Mouse (Mus musculus) myocyte (in vitro differentiated cells): ENCODE data around the gene Fau. TPM values are rescaled to one million over a fixed set of nuclear protein-coding genes. Genes with fewer than 3 reads are reported as not detected.

ENCODE experiments used
- H3K27me3 ChIP-seq: one replicate; pipeline ENCODE4 v1.6.1; 2011; ENCODE audit not compliant: control insufficient read depth, insufficient read depth, insufficient read length
- H3K36me3 ChIP-seq: one replicate; pipeline ENCODE4 v1.6.1; 2011; ENCODE audit not compliant: control insufficient read depth, insufficient read depth
- H3K4me2 ChIP-seq: one replicate; pipeline ENCODE4 v1.6.1; 2011; ENCODE audit warnings: low read depth, control low read depth
- H3K4me3 ChIP-seq: one replicate; pipeline ENCODE4 v1.5.1; 2011; ENCODE audit warnings: mild to moderate bottlenecking, control low read depth, moderate library complexity
- H3K79me2 ChIP-seq: one replicate; pipeline ENCODE4 v1.6.1; 2011; ENCODE audit not compliant: control insufficient read depth, insufficient read depth
- H3ac ChIP-seq: one replicate; pipeline ENCODE4 v1.6.1; 2011; ENCODE audit not compliant: control insufficient read depth, insufficient read length
- CEBPB ChIP-seq: IDR thresholded peaks from 2 replicates; pipeline ENCODE4 v1.6.1; 2011; ENCODE audit warnings: mild to moderate bottlenecking, moderate library complexity; ENCODE audit not compliant: poor library complexity, insufficient read depth, severe bottlenecking
- E2F4 ChIP-seq: IDR thresholded peaks from one replicate; pipeline ENCODE4 v1.6.1; 2011; ENCODE audit warnings: mild to moderate bottlenecking, control low read depth, moderate library complexity; ENCODE audit not compliant: insufficient read depth
- MAX ChIP-seq: IDR thresholded peaks from one replicate; pipeline ENCODE4 v1.6.1; 2011; ENCODE audit warnings: low read depth, mild to moderate bottlenecking, control low read depth
- MYOD1 ChIP-seq, 3 experiments: IDR thresholded peaks; one replicate each; pipeline ENCODE4 v1.6.1; 2011; ENCODE audit warnings: control low read depth in 2 of 3, low read depth in 2 of 3, mild to moderate bottlenecking in 2 of 3, moderate library complexity in 1 of 3; ENCODE audit not compliant: insufficient read length in 2 of 3, control insufficient read depth in 1 of 3
- MYOG ChIP-seq, 3 experiments: IDR thresholded peaks; one replicate each; pipeline ENCODE4 v1.6.1; 2011; ENCODE audit warnings: control low read depth in 2 of 3, low read depth in 2 of 3, mild to moderate bottlenecking in 2 of 3; ENCODE audit not compliant: insufficient read length in 2 of 3, control insufficient read depth in 1 of 3, insufficient read depth in 1 of 3
- POLR2A ChIP-seq: IDR thresholded peaks from one replicate; pipeline ENCODE4 v1.6.1; 2011; ENCODE audit warnings: low read depth, mild to moderate bottlenecking, control low read depth, moderate library complexity; ENCODE audit not compliant: insufficient read length
- POLR2AphosphoS2 ChIP-seq: IDR thresholded peaks from one replicate; pipeline ENCODE4 v1.6.1; 2011; ENCODE audit warnings: low read depth, control low read depth; ENCODE audit not compliant: insufficient read length
- REST ChIP-seq: IDR thresholded peaks from one replicate; pipeline ENCODE4 v1.6.1; 2011; ENCODE audit warnings: mild to moderate bottlenecking, control low read depth, moderate library complexity; ENCODE audit not compliant: insufficient read depth, insufficient read length
- SRF ChIP-seq: IDR thresholded peaks from one replicate; pipeline ENCODE4 v1.6.1; 2011; ENCODE audit warnings: low read depth; ENCODE audit not compliant: control insufficient read depth, insufficient read length
- TCF12 ChIP-seq: IDR thresholded peaks from one replicate; pipeline ENCODE4 v1.6.1; 2011; ENCODE audit warnings: mild to moderate bottlenecking, control low read depth; ENCODE audit not compliant: poor library complexity, insufficient read depth, severe bottlenecking
- TCF3 ChIP-seq: IDR thresholded peaks from one replicate; pipeline ENCODE4 v1.6.1; 2011; ENCODE audit warnings: low read depth, control low read depth; ENCODE audit not compliant: insufficient read length
- USF1 ChIP-seq: IDR thresholded peaks from one replicate; pipeline ENCODE4 v1.6.1; 2011; ENCODE audit warnings: low read depth, mild to moderate bottlenecking, control low read depth, moderate library complexity
- polyA plus RNA-seq: library from polyadenylated mRNA; unstranded; fragments of >200 nt; fragmentation: generic; extraction: Trizol; gene quantifications from one replicate; pipeline ENCODE4 v1.2.1, GENCODE M21; 2012; ENCODE audit warnings: missing spikeins

Gene Fau
- polyA plus RNA-seq, 1 experiment: 2,772 TPM

GRCm38 (mm10) chr19:6035966-6036585, 21.6 kb upstream of the Fau start:
- Histone ChIP-seq H3K27me3 (no peaks in the 10 kb centered on the region), H3K4me3 (no peak overlapping the region), H3K36me3 (no peaks in the 10 kb centered on the region), H3K4me2 (no peak overlapping the region), H3K79me2 (no peaks in the 10 kb centered on the region), H3ac (no peak overlapping the region)
- TF ChIP-seq CEBPB: no peak
- no peak for TF ChIP-seq POLR2AphosphoS2
- TF ChIP-seq POLR2A: no peak
- no peak for TF ChIP-seq SRF
- no peak for TF ChIP-seq TCF3
- TF ChIP-seq E2F4: no peak
- no peak for TF ChIP-seq USF1
- no peak for TF ChIP-seq MYOG (IDR thresholded peaks at IDR 0.05; ENCODE audit: control insufficient read depth in 1 of 3, insufficient read depth in 1 of 3, insufficient read length in 2 of 3, low read depth in 2 of 3)
- TF ChIP-seq MAX: no peak
- TF ChIP-seq MYOD1 (IDR thresholded peaks at IDR 0.05; ENCODE audit: control insufficient read depth in 1 of 3, insufficient read length in 2 of 3, low read depth in 2 of 3): no peak
- TF ChIP-seq TCF12: no peak
- TF ChIP-seq REST: no peak

- Histone ChIP-seq H3K4me3 (no peak overlapping the region), H3K4me2 (no peak overlapping the region), H3ac (no peak overlapping the region), H3K79me2 (no peaks in the 10 kb centered on the region), H3K27me3 (no peaks in the 10 kb centered on the region), H3K36me3 (no peaks in the 10 kb centered on the region)
- TF ChIP-seq MAX (no peak), TCF3 (no peak), E2F4 (no peak), TCF12 (no peak), POLR2A (no peak), REST (no peak), MYOD1 (IDR thresholded peaks at IDR 0.05; ENCODE audit: control insufficient read depth in 1 of 3, insufficient read length in 2 of 3, low read depth in 2 of 3) (no peak), MYOG (IDR thresholded peaks at IDR 0.05; ENCODE audit: control insufficient read depth in 1 of 3, insufficient read depth in 1 of 3, insufficient read length in 2 of 3, low read depth in 2 of 3) (no peak), CEBPB (no peak)
Measured at GRCm38 (mm10) chr19:6037695-6038094, 19.9 kb upstream of the Fau start.

- Histone ChIP-seq H3K79me2 (no peaks in the 10 kb centered on the region), H3K36me3 (no peaks in the 10 kb centered on the region), H3K27me3 (no peaks in the 10 kb centered on the region), H3ac (no peak overlapping the region), H3K4me3 (no peak overlapping the region), H3K4me2 (no peak overlapping the region)
- TF ChIP-seq E2F4 (no peak), REST (no peak), CEBPB (no peak), POLR2A (no peak), TCF3 (no peak), TCF12 (no peak), SRF (no peak), MYOG (IDR thresholded peaks at IDR 0.05; ENCODE audit: control insufficient read depth in 1 of 3, insufficient read depth in 1 of 3, insufficient read length in 2 of 3, low read depth in 2 of 3) (no peak), MAX (no peak)
Measured at GRCm38 (mm10) chr19:6038326-6038725, 19.3 kb upstream of the Fau start.

- no peaks in the 10 kb centered on the region for H3K27me3 ChIP-seq
- TF ChIP-seq POLR2AphosphoS2 (no peak), CEBPB (no peak), MYOG (IDR thresholded peaks at IDR 0.05; ENCODE audit: control insufficient read depth in 1 of 3, insufficient read depth in 1 of 3, insufficient read length in 2 of 3, low read depth in 2 of 3) (no peak), REST (no peak), MYOD1 (IDR thresholded peaks at IDR 0.05; ENCODE audit: control insufficient read depth in 1 of 3, insufficient read length in 2 of 3, low read depth in 2 of 3) (no peak), TCF12 (no peak), E2F4 (no peak), POLR2A (no peak), MAX (no peak), TCF3 (no peak), SRF (no peak), USF1 (no peak)
- H3ac ChIP-seq: no peak overlapping the region
- no peaks in the 10 kb centered on the region for H3K36me3 ChIP-seq
- H3K4me3 ChIP-seq: no peak overlapping the region
- H3K4me2 ChIP-seq: no peak overlapping the region
- H3K79me2 ChIP-seq: no peaks in the 10 kb centered on the region
Measured at GRCm38 (mm10) chr19:6040002-6040401, 17.6 kb upstream of the Fau start.
